Mouse (Mus musculus) forebrain, postnatal 0 days (tissue): ENCODE measurements at regions not wholly inside any gene's neighbourhood (a gene's known extent, or its start where the extent isn't known, plus 50 kb on each side); places are given as distances from the start of the nearest gene placed in this dataset.

Source experiments
- ATAC-seq: fragments of 200-750 bp; cut with Nextera tagmentation; 2 replicates; pipeline ENCODE4 v1.8.0; 2017; ENCODE audit warnings: mild to moderate bottlenecking, moderate library complexity
- DNase-seq: peaks from one replicate; pipeline ENCODE4 v3.0.0-alpha.2; 2015
- H3K27ac ChIP-seq: fragments of 300-500 bp; sonication (generic); 2 replicates; pipeline ENCODE4 v1.5.1; 2014; ENCODE audit warnings: low read depth, mild to moderate bottlenecking, antibody characterized with exemption, low read length, moderate library complexity, mixed read lengths
- H3K27me3 ChIP-seq: fragments of 300-500 bp; sonication (generic); 2 replicates; pipeline ENCODE4 v1.6.1; 2014; ENCODE audit warnings: mild to moderate bottlenecking, low read length, mixed read lengths; ENCODE audit not compliant: insufficient read depth
- H3K36me3 ChIP-seq: fragments of 300-500 bp; sonication (generic); 2 replicates; pipeline ENCODE4 v1.6.1; 2014; ENCODE audit warnings: mild to moderate bottlenecking, moderate library complexity; ENCODE audit not compliant: insufficient read depth
- H3K4me1 ChIP-seq: fragments of 300-500 bp; sonication (generic); 2 replicates; pipeline ENCODE4 v1.6.1; 2014; ENCODE audit warnings: antibody characterized with exemption; ENCODE audit not compliant: insufficient read depth
- H3K4me2 ChIP-seq: fragments of 300-500 bp; sonication (generic); 2 replicates; pipeline ENCODE4 v1.6.1; 2014; ENCODE audit warnings: low read depth, mild to moderate bottlenecking, moderate library complexity
- H3K4me3 ChIP-seq: fragments of 300-500 bp; sonication (generic); 2 replicates; pipeline ENCODE4 v1.5.1; 2014; ENCODE audit warnings: low read depth, low read length, mixed read lengths
- H3K9ac ChIP-seq: fragments of 300-500 bp; sonication (generic); 2 replicates; pipeline ENCODE4 v1.6.1; 2014; ENCODE audit warnings: mild to moderate bottlenecking
- H3K9me3 ChIP-seq: fragments of 300-500 bp; sonication (generic); 2 replicates; pipeline ENCODE4 v1.6.1; 2016; ENCODE audit warnings: low read length
- CTCF ChIP-seq: sonication (generic); IDR thresholded peaks from 2 replicates; pipeline ENCODE4 v1.5.1; 2016; ENCODE audit warnings: antibody characterized with exemption, control low read depth, low read depth
- WGBS: fragments of 180-500 bp; shearing (Covaris S2); extraction: QIAGEN DNeasy Blood & Tissue Kit; methylation state at CpG from one replicate; pipeline ENCODE4 v1.1.7; 2014; 5-methylcytosine and 5-hydroxymethylcytosine counted together

DNA sequence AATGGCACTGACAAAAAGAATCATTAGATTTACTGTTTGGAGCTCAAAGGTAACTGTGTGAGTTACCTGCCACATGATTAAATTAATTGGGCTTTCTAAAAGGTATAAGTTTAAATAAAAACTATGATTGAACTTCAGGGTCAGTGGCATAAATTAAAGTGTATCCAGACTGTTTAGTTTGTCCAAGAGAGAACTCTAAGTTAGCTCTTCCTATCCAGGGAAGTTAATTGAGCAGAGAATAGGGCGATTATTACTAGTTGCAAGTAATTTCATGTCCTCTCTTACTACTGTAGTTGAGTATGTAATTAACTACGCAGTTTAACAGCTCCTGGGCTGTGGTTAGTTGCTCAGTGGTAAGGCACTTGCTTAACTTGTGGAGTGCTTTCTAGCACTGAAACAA lies 1132.5 kb downstream of the Slc22a22 start:
- H3K27me3 ChIP-seq: no peaks in the 10 kb centered on the region
- no peak for DNase-seq
- H3K9me3 ChIP-seq: no peaks in the 10 kb centered on the region
- ATAC-seq: no peak
- TF ChIP-seq CTCF: no peak
- no peak overlapping the region for H3K27ac ChIP-seq
- H3K9ac ChIP-seq: no peak overlapping the region
- no peaks in the 10 kb centered on the region for H3K4me1 ChIP-seq
- no peak overlapping the region for H3K4me2 ChIP-seq
- H3K4me3 ChIP-seq: no peak overlapping the region
- WGBS: 89% methylated on average over 2 of the region's 2 CpGs
- H3K36me3 ChIP-seq: no peaks in the 10 kb centered on the region

DNA sequence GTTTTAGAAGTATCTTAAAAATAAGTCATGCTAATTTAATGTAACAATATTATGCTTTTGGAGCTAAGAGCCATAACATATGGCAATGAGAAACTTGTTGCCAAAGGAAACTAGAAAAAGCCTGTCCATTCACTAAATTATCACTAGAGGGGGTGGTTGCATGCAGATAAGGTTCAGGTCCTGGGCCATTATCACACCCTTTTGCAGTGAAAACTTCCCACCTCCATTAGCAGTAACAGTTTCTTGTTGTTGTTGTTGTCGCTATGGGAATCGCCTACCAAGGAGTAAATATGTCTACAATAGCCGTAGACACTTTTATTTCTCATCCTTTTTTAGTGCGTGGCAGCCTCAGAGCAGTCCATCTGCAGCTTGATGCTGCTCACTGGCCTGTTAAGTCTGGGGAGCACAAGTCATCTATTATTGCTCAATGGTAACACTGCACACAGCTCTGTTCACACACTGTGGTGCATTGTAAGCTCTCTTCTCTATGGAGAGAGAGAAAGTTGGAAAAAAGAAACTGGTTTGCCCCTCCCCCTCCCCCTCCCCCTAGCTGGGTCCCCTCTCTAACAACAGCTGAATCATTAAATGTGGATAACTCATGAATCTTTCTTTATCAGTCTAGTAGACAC lies 1133.0 kb downstream of the Slc22a22 start:
- H3K36me3 ChIP-seq: no peaks in the 10 kb centered on the region
- DNase-seq (peak; percentile 11), ATAC-seq (peak; percentile 40)
- no peaks in the 10 kb centered on the region for H3K27me3 ChIP-seq
- H3K27ac ChIP-seq: no peak overlapping the region
- H3K9me3 ChIP-seq: no peaks in the 10 kb centered on the region
- H3K4me3 ChIP-seq: no peak overlapping the region
- WGBS: 32% methylated on average over 4 of the region's 4 CpGs
- H3K4me2 ChIP-seq: no peak overlapping the region
- peak; percentile 32; the same call in 1 of the 2 replicates for TF ChIP-seq CTCF
- no peaks in the 10 kb centered on the region for H3K4me1 ChIP-seq
- no peak overlapping the region for H3K9ac ChIP-seq

DNA sequence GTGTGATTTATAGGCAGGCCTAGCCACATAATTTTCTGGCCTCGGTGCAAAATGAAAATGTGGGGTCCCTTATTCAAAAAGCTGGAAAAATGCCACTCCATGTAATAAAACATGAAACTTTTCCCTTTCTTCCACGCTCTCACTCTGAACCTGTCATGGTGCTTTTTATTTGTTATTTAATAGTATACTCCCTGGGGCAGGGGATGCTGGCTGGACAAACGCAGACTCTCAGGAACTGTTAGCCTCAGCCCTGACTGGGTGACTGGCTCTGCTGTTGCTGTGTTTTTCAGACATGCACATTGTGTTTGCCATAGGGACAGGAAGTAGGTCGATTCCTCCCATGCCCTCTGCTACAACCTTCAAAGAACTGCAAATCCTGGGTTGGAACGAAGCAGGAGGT lies 1139.5 kb downstream of the Slc22a22 start:
- Histone ChIP-seq H3K27me3 (no peaks in the 10 kb centered on the region), H3K4me1 (no peaks in the 10 kb centered on the region), H3K27ac (no peak overlapping the region), H3K9me3 (no peaks in the 10 kb centered on the region), H3K4me2 (no peak overlapping the region), H3K36me3 (no peaks in the 10 kb centered on the region), H3K4me3 (no peak overlapping the region), H3K9ac (no peak overlapping the region)
- no peak for DNase-seq
- ATAC-seq: no peak
- 63% methylated on average over 5 of the region's 5 CpGs for WGBS
- no peak for TF ChIP-seq CTCF

DNA sequence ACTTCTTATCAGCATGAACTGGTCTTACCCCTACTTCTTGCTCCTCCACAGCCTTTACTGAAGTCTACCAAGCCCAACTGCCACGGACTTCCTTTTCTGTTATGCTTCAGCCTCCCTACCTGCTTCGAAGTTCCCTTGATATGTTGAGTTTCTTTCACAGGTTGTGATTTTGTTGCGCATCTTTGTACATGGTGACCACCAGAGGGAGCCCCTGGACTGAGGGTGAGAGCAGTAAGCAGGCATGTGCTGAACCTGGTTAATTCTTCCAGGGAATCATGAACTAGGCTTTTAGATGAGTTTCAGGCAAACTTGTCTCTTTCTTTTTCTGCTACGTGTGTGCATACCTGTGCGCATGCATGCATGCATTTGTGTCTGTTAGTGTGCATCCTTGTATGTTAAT lies 1141.0 kb downstream of the Slc22a22 start:
- DNase-seq (peak; percentile 73), ATAC-seq (peak; percentile 60; the same call in 1 of the 2 replicates)
- Histone ChIP-seq H3K4me3 (no peak overlapping the region), H3K4me2 (no peak overlapping the region), H3K27me3 (no peaks in the 10 kb centered on the region), H3K9ac (no peak overlapping the region), H3K4me1 (no peaks in the 10 kb centered on the region), H3K36me3 (no peaks in the 10 kb centered on the region), H3K9me3 (no peaks in the 10 kb centered on the region), H3K27ac (no peak overlapping the region)
- WGBS: 39% methylated on average over 5 of the region's 5 CpGs
- TF ChIP-seq CTCF: peak; percentile 87

DNA sequence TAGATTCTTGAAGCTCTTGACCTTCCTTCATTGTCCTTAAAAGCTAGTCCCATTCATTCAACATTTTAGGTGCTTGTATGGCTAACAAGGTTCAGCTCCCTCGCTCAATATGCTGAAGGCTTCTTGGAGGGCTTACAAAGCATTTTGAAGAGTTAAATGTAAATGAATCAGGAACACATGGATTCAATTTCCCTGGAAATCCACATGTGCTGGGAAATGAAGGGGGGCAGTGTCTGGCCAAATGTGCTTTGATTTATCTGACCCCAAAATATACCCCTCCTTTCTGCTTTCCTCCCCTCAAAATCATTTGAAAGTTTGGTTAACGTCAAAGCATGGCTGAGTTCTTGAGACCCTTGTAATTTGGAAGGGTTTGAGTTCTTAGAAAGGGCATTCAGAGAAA lies 1142.4 kb downstream of the Slc22a22 start:
- WGBS: 74% methylated on average over 2 of the region's 2 CpGs
- no peaks in the 10 kb centered on the region for H3K9me3 ChIP-seq
- no peaks in the 10 kb centered on the region for H3K36me3 ChIP-seq
- TF ChIP-seq CTCF: no peak
- H3K4me2 ChIP-seq: no peak overlapping the region
- H3K4me1 ChIP-seq: no peaks in the 10 kb centered on the region
- ATAC-seq (no peak), DNase-seq (no peak)
- H3K4me3 ChIP-seq: no peak overlapping the region
- no peak overlapping the region for H3K9ac ChIP-seq
- H3K27me3 ChIP-seq: no peaks in the 10 kb centered on the region
- no peak overlapping the region for H3K27ac ChIP-seq

DNA sequence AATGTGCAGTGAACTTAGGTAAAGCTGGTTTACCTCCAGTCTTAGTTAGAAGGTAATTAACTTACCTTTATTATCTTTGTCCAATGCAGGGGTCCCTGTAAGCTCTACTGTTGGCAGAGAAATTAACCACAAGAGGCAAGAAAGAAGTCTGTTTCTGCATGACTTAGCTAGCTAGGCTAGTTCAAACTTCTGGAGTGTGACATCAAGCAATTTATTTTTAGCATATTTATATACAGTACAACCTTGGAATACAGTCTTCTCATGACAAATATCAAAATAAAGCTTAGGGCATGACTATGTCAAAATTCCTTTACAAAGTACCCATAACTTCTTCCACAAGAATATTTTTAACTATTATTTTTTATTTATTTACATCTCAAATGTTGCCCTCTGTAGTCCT lies 1156.9 kb downstream of the Slc22a22 start:
- Histone ChIP-seq H3K27me3 (no peaks in the 10 kb centered on the region), H3K9ac (no peak overlapping the region), H3K4me2 (no peak overlapping the region), H3K36me3 (no peaks in the 10 kb centered on the region), H3K4me1 (no peaks in the 10 kb centered on the region), H3K27ac (no peak overlapping the region), H3K9me3 (no peaks in the 10 kb centered on the region), H3K4me3 (no peak overlapping the region)
- DNase-seq: no peak
- no peak for ATAC-seq
- no peak for TF ChIP-seq CTCF

DNA sequence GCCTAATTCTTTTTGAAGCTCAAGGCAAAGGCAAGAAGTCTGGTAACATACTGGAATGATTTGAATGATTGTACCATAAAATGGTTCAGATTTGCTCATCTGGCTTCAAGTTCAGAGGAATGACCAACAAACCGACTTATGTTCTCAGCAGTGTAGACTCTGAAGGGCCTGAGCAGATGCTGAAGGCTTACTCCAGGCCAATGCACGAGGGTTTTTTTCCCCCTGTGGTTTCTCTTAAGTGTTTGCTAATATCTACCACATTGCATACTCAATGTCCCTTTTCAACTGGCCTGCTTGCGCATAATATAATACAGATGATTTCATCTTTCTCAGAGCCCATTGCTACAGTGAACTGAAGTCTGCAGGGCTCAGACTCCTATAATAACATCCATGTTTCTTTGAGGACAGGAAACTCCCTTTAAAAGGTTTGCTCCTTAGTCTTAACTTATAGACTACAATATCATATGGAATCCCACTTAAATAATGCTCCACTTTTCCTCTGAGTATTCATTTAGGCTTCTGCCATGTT lies 1182.5 kb downstream of the Slc22a22 start:
- Histone ChIP-seq H3K27ac (no peak overlapping the region), H3K4me2 (no peak overlapping the region), H3K36me3 (no peaks in the 10 kb centered on the region), H3K9me3 (no peaks in the 10 kb centered on the region), H3K27me3 (no peaks in the 10 kb centered on the region), H3K4me1 (no peaks in the 10 kb centered on the region), H3K9ac (no peak overlapping the region), H3K4me3 (no peak overlapping the region)
- WGBS: 84% methylated on average over 3 of the region's 3 CpGs
- DNase-seq: no peak
- ATAC-seq: no peak
- TF ChIP-seq CTCF: no peak
